Mouse (Mus musculus) gastrocnemius, postnatal 14 days (tissue): ENCODE results near the gene Ube2ql1. TPM values are rescaled to one million over a fixed set of nuclear protein-coding genes. Genes with fewer than 3 reads are reported as not detected.

ENCODE experiments used
- DNase-seq: peaks from one replicate; pipeline ENCODE4 v3.0.0; 2021; ENCODE audit warnings: mixed read lengths
- intact Hi-C: fragments of 180-260 bp; cut with DNase I; formaldehyde crosslinking; loops from one replicate; pipeline ENCODE4 v1.15.1; 2025; ENCODE audit warnings: low total_unique reads
- long read RNA-seq, 2 experiments: library from polyadenylated mRNA; stranded (forward); transcript quantifications; one replicate each; pipeline ENCODE4 v2.0.0; 2021
- total RNA-seq, 2 experiments: library from RNA; stranded (reverse); gene quantifications; 2 replicates each; pipeline ENCODE4 v1.2.3; 2021

Ube2ql1 gene
- total RNA-seq: under 1 TPM; 0.33 to 0.45 TPM
- long read RNA-seq, experiment 1: 0 reads
- long read RNA-seq, experiment 2, partial matches to known transcripts: 0 of 1 reads
- long read RNA-seq, experiment 2, other reads (novel, unspliced or antisense): 0 of 1 reads

- DNase-seq: peak; percentile 85
- intact Hi-C loops: loop anchor here (5.0 kb wide), 1 partner anchor 253 kb away; no protein-coding TSS in a partner anchor
These were observed at the start of gene Ube2ql1 for GRCm38 (mm10) chr13:69739759-69740135. Gene Ube2ql1 (minus strand): TSS chr13:69739889.

GRCm38 (mm10) chr13:69788704-69789103 lies 49.0 kb upstream of the Ube2ql1 start:
- no peak for DNase-seq

GRCm38 (mm10) chr13:69778221-69778620 lies 38.5 kb upstream of the Ube2ql1 start:
- intact Hi-C loops: no loop called here
- no peak for DNase-seq

More at GRCm38 (mm10) chr13:69788704-69789103, 49.0 kb upstream of the Ube2ql1 start:
- intact Hi-C loops: no loop called here

- no peak for DNase-seq
- intact Hi-C loops: no loop called here
These were observed 32.7 kb upstream of the Ube2ql1 start for GRCm38 (mm10) chr13:69772358-69772757.

GRCm38 (mm10) chr13:69770538-69771456 lies 31.1 kb upstream of the Ube2ql1 start:
- intact Hi-C loops: no loop called here
- no peak for DNase-seq

GRCm38 (mm10) chr13:69768152-69768551 lies 28.5 kb upstream of the Ube2ql1 start:
- intact Hi-C loops: no loop called here
- no peak for DNase-seq

- intact Hi-C loops: no loop called here
- no peak for DNase-seq
These were observed 25.0 kb upstream of the Ube2ql1 start for GRCm38 (mm10) chr13:69764646-69765045.

- DNase-seq: peak; percentile 76
- intact Hi-C loops: no loop called here
These were observed 21.7 kb upstream of the Ube2ql1 start for GRCm38 (mm10) chr13:69761393-69761792.

GRCm38 (mm10) chr13:69758979-69759378 lies 19.3 kb upstream of the Ube2ql1 start:
- intact Hi-C loops: no loop called here
- DNase-seq: no peak

- no peak for DNase-seq
- intact Hi-C loops: no loop called here
These were observed 13.2 kb upstream of the Ube2ql1 start for GRCm38 (mm10) chr13:69752875-69753274.

- no peak for DNase-seq
- intact Hi-C loops: no loop called here
These were observed 11.8 kb upstream of the Ube2ql1 start for GRCm38 (mm10) chr13:69751510-69751909.

- intact Hi-C loops: no loop called here
- no peak for DNase-seq
These were observed 9.1 kb upstream of the Ube2ql1 start for GRCm38 (mm10) chr13:69748756-69749155.

- DNase-seq: peak; percentile 53
- intact Hi-C loops: loop anchor here (5.0 kb wide), 1 partner anchor 252 kb away; no protein-coding TSS in a partner anchor
These were observed 919 bp upstream of the Ube2ql1 start for GRCm38 (mm10) chr13:69740331-69741285.

GRCm38 (mm10) chr13:69739091-69739758 lies 464 bp downstream of the Ube2ql1 start:
- peak; percentile 20 for DNase-seq
- intact Hi-C loops: no loop called here

GRCm38 (mm10) chr13:69738461-69738971 lies 1.2 kb downstream of the Ube2ql1 start:
- no peak for DNase-seq
- intact Hi-C loops: no loop called here

- DNase-seq: no peak
- intact Hi-C loops: no loop called here
These were observed 2.1 kb downstream of the Ube2ql1 start for GRCm38 (mm10) chr13:69737444-69738185.

- intact Hi-C loops: no loop called here
- no peak for DNase-seq
These were observed 7.1 kb downstream of the Ube2ql1 start for GRCm38 (mm10) chr13:69732636-69733035.

GRCm38 (mm10) chr13:69725376-69725775 lies 14.3 kb downstream of the Ube2ql1 start:
- no peak for DNase-seq
- intact Hi-C loops: no loop called here
